Mouse (Mus musculus): Measurements from ENCODE around the gene Frmd6. TPM values are rescaled to one million over a fixed set of nuclear protein-coding genes. Genes with fewer than 3 reads are reported as not detected.

The Frmd6 gene
- total RNA-seq, 2 experiments from 2014 or later: 47.7 to 62.4 TPM

- no peak; the same call in 1 of the 2 replicates for TF ChIP-seq CTCF (IDR thresholded peaks at IDR 0.05)
- H3K27ac ChIP-seq: no peak overlapping the region
- no peak for DNase-seq (ENCODE audit: extremely low spot score in 1 of 2, low spot score in 2 of 2)
- intact Hi-C loops (cut with DNase I): loop anchor here (5.0 kb wide), 1 partner anchor 57 kb away; the partner anchor contains the start of gene Frmd6
- no peak overlapping the region for H3K4me3 ChIP-seq
Measured at GRCm38 (mm10) chr12:70884113-70884512, 58.8 kb downstream of the Frmd6 start.

DNA sequence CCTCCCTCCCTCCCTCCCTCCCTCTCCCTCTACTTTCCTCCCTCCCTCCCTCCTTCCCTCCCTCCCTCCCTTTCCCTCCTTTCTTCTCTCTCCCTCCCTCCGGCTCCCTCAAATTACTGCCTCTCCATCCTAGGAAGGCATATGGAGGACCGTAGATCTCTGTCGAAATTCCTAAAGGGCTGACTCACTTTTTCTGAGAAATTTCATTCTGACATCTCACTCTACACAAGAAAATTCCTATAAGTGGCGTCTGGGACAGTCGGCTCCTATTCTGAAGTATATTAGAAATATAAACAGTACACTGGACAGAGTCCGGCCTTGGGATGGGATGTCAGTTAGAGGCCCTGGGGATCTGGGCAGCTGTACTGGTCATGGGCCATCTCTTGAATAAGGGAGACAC is 59.7 kb downstream of the Frmd6 start:
- Histone ChIP-seq H3K27ac (no peak overlapping the region), H3K4me3 (no peak overlapping the region)
- no peak for DNase-seq (ENCODE audit: extremely low spot score in 1 of 2, low spot score in 2 of 2)
- intact Hi-C loops (cut with DNase I): loop anchor here (5.0 kb wide), 1 partner anchor 58 kb away; the partner anchor contains the start of gene Frmd6
- no peak for TF ChIP-seq CTCF (IDR thresholded peaks at IDR 0.05)

- DNase-seq (ENCODE audit: extremely low spot score in 1 of 2, low spot score in 2 of 2): no peak
- no peak overlapping the region for H3K27ac ChIP-seq
- intact Hi-C loops (cut with DNase I): no loop called here
- no peak overlapping the region for H3K4me3 ChIP-seq
- TF ChIP-seq CTCF (IDR thresholded peaks at IDR 0.05): no peak
Measured at GRCm38 (mm10) chr12:70885576-70885975, 60.3 kb downstream of the Frmd6 start.

GRCm38 (mm10) chr12:70890405-70890804 is 65.1 kb downstream of the Frmd6 start:
- H3K4me3 ChIP-seq: no peak overlapping the region
- H3K27ac ChIP-seq: no peak overlapping the region
- intact Hi-C loops (cut with DNase I): no loop called here
- TF ChIP-seq CTCF (IDR thresholded peaks at IDR 0.05): no peak
- DNase-seq (ENCODE audit: extremely low spot score in 1 of 2, low spot score in 2 of 2): no peak

DNA sequence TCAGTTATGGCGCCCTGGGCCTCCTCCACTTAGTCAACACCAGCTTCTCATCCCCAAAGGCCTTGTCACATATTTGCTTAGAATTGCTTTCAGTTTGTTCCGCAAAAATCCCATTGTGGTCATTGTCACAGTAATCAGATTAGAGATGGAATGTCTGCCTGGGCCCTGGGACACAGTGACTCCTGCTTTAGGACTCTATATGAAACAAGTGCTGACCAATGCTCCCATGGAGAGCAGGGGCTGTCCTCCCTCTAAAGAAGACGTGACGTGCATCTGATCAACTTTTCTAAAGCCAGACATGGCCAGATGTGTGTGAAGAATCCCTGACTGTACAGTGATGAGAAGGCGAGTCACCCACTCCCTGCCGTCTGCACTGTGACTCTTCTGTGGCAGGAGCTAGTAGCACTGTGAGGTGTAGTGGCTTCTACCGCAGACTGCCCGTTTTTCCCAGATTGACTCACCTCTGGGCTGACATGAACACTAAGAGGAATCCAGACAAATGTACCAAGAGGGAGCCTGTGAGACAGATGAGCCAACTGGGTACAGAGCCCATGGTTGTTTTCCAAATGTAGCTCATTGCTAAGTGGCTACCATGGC is 65.7 kb downstream of the Frmd6 start:
- Histone ChIP-seq H3K27ac (no peak overlapping the region), H3K4me3 (no peak overlapping the region)
- intact Hi-C loops (cut with DNase I): no loop called here
- no peak for TF ChIP-seq CTCF (IDR thresholded peaks at IDR 0.05)
- DNase-seq (ENCODE audit: extremely low spot score in 1 of 2, low spot score in 2 of 2): no peak

DNA sequence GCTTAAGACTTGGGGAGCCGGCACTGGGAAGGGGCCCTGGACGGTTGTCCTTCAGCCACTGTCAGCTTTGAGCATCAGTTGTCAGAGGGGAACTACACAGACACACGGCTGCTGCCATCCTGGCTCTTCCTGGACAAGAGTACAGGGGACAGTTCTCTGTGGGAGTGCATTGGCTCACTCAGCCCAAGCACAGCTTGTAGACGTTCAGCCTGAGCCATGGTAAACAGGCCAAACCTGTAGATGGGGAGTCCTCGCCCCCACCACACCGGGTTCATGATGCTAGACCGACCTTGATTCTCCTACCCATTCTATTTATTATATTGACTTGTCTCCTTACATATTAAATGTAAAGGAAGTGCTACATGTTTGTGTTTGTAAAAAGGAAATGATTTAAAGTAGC is 70.0 kb downstream of the Frmd6 start:
- TF ChIP-seq CTCF (IDR thresholded peaks at IDR 0.05): no peak
- no peak overlapping the region for H3K4me3 ChIP-seq
- DNase-seq (ENCODE audit: extremely low spot score in 1 of 2, low spot score in 2 of 2): no peak
- intact Hi-C loops (cut with DNase I): no loop called here
- H3K27ac ChIP-seq: no peak overlapping the region

DNA sequence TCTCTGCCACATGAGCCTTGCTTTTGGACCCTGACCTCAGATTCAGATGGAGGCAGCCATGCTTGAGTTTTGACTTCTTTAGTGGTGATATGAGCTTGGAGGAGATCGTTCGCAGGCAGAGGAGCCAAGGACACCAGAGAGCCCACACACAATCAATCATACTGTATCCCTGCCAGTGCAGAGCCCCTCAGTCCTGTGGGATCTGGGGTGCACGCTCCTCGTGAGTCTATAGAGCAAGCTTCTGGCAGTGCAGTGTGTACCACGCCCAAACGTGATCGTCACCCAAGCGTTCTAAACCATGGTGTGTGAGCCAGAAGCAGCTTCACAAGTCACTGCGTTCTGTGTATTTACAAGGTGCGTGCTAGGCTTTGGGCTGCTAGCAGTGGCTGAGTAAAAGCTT is 70.8 kb downstream of the Frmd6 start:
- no peak for DNase-seq (ENCODE audit: extremely low spot score in 1 of 2, low spot score in 2 of 2)
- intact Hi-C loops (cut with DNase I): no loop called here
- H3K4me3 ChIP-seq: no peak overlapping the region
- TF ChIP-seq CTCF (IDR thresholded peaks at IDR 0.05): no peak
- peak overlapping the region; percentile 11; the same call in 1 of the 2 replicates for H3K27ac ChIP-seq

DNA sequence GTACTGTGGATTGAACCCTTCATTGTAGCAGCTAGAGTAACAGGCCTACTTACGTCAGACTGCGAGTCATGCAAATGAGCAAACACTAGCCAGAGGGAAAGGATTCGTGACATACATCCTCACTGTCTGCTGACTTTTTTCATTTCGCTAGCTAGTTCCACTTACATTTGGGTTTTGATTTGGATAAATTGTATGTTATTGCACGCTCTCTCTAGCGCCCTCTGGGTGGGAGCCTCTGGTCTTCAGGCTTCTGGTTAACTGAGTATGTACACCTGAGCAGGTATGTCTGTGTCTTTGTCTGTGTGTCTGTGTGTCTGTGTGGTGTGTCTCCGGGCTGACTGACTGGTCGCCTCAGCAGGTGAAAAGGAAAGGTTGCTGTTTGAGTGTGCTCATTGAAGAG is 72.1 kb downstream of the Frmd6 start:
- no peak for DNase-seq (ENCODE audit: extremely low spot score in 1 of 2, low spot score in 2 of 2)
- Histone ChIP-seq H3K27ac (no peak overlapping the region), H3K4me3 (no peak overlapping the region)
- TF ChIP-seq CTCF (IDR thresholded peaks at IDR 0.05): peak; percentile 50
- intact Hi-C loops (cut with DNase I): no loop called here

DNA sequence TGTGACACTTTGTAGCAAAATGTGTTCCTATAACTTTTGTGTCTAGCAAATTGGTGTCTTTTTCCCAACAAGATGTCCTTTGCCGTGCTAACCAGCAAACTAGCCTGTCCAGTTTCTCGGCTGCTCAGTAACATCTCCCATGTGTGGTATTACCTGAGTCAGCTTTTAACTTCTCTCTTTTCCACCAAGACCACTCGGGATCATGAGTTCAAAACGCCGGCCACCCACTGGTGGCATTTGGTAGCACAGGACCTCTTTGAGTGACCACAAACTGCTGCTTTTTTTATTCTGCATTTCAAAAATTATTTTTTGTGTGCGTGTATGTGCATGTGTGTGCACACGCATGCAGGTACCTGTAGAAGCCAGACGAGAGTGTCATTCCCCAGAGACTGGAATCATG is 73.1 kb downstream of the Frmd6 start:
- DNase-seq (ENCODE audit: extremely low spot score in 1 of 2, low spot score in 2 of 2): no peak
- intact Hi-C loops (cut with DNase I): no loop called here
- Histone ChIP-seq H3K27ac (no peak overlapping the region), H3K4me3 (no peak overlapping the region)
- peak; percentile 47 for TF ChIP-seq CTCF (IDR thresholded peaks at IDR 0.05)

DNA sequence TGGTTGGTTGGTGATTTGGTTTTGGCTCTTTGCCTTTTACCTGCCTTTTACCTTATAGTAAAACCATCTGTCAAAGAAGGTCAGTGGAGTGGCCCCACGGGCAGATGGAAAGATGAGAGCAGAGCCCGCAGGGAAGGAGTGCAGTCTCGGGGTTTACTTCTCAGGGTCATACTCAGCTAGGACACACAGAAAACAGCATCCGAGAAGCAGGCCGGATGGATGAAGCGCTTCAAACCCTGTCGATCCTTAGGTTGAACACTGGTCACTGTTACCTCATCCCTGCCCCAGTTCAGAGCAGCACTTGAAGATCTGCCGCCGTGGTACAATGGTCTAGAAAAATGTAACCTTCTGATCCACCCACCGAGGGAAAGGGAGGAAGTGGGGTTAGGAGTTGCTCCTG is 79.2 kb downstream of the Frmd6 start:
- DNase-seq (ENCODE audit: extremely low spot score in 1 of 2, low spot score in 2 of 2): no peak
- no peak for TF ChIP-seq CTCF (IDR thresholded peaks at IDR 0.05)
- Histone ChIP-seq H3K27ac (no peak overlapping the region), H3K4me3 (no peak overlapping the region)
- intact Hi-C loops (cut with DNase I): no loop called here

DNA sequence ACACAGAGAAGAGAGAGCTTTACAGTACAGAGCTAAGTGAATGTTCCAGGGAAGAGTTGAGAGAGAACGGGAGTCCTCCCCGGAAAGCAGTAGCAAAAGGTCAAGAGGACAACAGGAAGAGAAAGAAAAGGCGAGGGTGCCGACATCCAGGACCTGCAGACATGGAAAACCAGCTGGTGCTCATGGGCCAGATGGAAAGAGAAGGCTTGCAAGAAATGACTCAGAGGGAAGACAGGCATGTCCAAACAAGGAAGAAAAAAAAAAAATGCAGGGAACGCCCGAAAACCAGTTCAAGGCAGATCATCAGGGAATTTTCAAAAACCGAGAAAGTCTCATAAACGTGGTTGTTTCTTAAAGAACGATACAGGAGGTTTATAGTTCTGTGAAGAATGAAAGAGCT is 81.6 kb downstream of the Frmd6 start:
- no peak for DNase-seq (ENCODE audit: extremely low spot score in 1 of 2, low spot score in 2 of 2)
- TF ChIP-seq CTCF (IDR thresholded peaks at IDR 0.05): no peak
- Histone ChIP-seq H3K4me3 (no peak overlapping the region), H3K27ac (peak overlapping the region; percentile 53; the same call in 1 of the 2 replicates)
- intact Hi-C loops (cut with DNase I): no loop called here

DNA sequence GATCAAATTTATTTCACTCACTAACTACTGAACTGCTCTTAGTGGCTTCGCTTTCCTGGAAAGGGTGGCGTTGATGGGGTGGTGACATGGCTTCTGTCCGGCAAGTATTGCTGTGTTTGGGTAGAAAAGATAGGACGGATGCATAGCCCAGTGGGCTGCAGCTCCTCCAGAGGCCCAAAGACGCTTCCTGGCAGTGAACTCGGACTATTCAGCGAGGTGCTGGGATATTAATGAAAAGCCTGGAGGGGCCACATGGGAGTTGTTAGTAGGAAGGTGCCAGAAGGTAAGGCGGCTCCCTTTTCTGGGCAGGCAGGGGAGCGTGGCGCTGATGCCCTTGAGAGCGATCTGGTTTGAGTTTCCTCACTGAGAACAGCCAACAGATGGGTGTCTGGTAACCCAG is 82.3 kb downstream of the Frmd6 start:
- TF ChIP-seq CTCF (IDR thresholded peaks at IDR 0.05): no peak
- Histone ChIP-seq H3K27ac (no peak overlapping the region; the same call in 1 of the 2 replicates), H3K4me3 (no peak overlapping the region)
- no peak for DNase-seq (ENCODE audit: extremely low spot score in 1 of 2, low spot score in 2 of 2)
- intact Hi-C loops (cut with DNase I): no loop called here

- H3K4me3 ChIP-seq: no peak overlapping the region
- no peak overlapping the region; the same call in 1 of the 2 replicates for H3K27ac ChIP-seq
- intact Hi-C loops (cut with DNase I): no loop called here
- no peak for DNase-seq (ENCODE audit: extremely low spot score in 1 of 2, low spot score in 2 of 2)
- no peak for TF ChIP-seq CTCF (IDR thresholded peaks at IDR 0.05)
Measured at GRCm38 (mm10) chr12:70908076-70908475, 82.8 kb downstream of the Frmd6 start.

Measured in left cerebral cortex, adult 2 months (tissue).